Mouse (Mus musculus): ENCODE measurements around the gene Bub3.
A peak's percentile ranks its signal among the peaks of the same experiment; 100 is the strongest.

Bub3 gene

GRCm38 (mm10) chr7:131559986-131560696, at the start of gene Bub3:
Gene Bub3 (plus strand): TSS chr7:131560222.
- peak; percentile 83 for DNase-seq (ENCODE audit: low read depth)

DNA sequence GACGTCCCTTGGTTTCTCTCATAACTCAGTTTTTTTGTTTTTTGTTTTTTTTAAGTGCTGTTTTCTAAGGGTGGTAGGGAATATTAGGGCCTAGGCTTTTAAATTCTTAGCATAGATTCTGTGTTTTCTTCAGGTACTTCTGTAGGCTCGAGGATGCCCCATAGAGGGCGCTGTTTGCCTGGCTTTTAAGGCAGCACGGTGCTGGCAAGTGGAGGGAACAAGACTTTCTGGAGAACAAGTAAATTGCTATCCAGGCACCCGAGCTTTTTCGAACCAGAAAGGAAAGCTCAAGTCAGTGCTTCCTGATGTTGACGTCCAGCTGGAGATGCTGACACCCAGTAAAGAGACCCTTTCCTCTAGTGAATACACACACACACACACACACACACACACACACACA, 20.0 kb upstream of the Bub3 start:
- DNase-seq (ENCODE audit: low read depth) = peak; percentile 76

DNA sequence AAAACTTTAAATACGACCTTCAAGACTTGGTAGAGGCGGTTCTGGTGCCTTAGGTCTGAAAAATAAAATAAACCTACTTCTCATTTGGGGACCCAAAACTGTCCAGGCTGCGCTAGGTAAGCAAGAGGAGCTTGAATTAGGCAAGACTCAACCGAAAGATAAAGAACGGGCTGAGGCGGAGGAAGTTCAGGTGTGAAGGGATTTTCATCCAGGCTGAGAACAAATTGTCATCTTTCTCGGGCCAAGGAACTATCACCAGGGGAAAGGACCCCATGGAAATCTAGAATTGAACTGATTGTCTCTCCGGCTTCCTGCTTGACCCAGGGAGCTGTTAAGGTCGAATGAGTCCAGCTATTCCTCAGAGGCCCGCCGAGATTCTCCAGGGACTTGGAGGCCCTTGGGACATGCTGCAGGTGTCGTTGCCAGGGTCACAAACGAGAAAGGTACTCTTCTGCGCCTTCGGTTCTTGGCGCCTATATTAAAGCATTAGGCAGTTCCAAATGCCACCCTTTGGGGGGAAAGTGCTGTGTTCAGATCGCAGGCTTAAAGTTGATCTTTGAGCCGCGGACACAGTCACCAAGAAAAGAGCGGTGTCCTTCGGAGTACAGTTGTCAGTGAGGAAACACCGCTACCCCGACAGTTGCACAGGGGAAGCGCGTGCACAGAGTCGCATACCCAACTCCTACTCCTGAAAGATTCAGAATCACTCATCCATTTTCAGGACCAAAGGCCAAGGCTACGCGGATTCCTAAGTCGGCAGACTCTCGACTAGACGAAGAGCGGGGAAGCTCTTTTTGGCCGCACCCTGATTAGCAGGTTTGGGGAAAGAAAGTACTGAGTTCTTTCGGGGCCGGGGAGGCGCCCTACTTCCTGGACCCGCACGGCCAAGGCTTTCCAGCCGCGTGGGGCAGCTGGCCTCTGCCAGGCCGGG, 18.6 kb upstream of the Bub3 start:
- DNase-seq (ENCODE audit: low read depth) = no peak

- no peak for DNase-seq (ENCODE audit: low read depth)
Observed at GRCm38 (mm10) chr7:131542115-131542871, 17.7 kb upstream of the Bub3 start, which contains the start of gene Hmx3. Gene Hmx3 (plus strand): TSS chr7:131542867.

- no peak for DNase-seq (ENCODE audit: low read depth)
Observed at GRCm38 (mm10) chr7:131542872-131543622, 17.0 kb upstream of the Bub3 start.

GRCm38 (mm10) chr7:131543623-131544481, 16.2 kb upstream of the Bub3 start:
- no peak for DNase-seq (ENCODE audit: low read depth)

DNA sequence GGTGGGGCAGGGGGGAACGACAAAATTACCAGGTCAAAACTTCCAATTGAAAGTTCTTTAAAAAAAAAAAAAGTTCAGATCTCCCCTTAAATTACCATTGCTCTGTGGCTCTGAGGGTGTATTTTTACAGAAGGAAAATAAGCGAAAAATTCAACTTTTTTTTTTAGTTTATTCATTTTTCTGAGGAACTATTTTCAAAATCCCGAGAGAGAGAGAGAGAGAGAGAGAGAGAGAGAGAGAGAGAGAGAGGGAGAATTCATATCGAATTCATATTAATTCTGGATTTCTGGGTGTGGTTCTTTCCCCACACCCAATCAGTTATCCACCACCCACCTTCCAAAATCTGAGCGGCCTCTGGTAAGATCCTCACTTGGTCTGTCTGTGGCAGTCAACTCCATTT, 15.2 kb upstream of the Bub3 start:
- DNase-seq (ENCODE audit: low read depth) = no peak

GRCm38 (mm10) chr7:131545701-131546385, 14.2 kb upstream of the Bub3 start:
- DNase-seq (ENCODE audit: low read depth) = no peak

GRCm38 (mm10) chr7:131546423-131546822, 13.6 kb upstream of the Bub3 start:
- no peak for DNase-seq (ENCODE audit: low read depth)

GRCm38 (mm10) chr7:131547481-131547880, 12.5 kb upstream of the Bub3 start:
- DNase-seq (ENCODE audit: low read depth) = no peak

- DNase-seq (ENCODE audit: low read depth) = no peak
Observed at GRCm38 (mm10) chr7:131548473-131548872, 11.5 kb upstream of the Bub3 start, which contains the start of gene Hmx2. Gene Hmx2 (plus strand): TSS chr7:131548773.

DNA sequence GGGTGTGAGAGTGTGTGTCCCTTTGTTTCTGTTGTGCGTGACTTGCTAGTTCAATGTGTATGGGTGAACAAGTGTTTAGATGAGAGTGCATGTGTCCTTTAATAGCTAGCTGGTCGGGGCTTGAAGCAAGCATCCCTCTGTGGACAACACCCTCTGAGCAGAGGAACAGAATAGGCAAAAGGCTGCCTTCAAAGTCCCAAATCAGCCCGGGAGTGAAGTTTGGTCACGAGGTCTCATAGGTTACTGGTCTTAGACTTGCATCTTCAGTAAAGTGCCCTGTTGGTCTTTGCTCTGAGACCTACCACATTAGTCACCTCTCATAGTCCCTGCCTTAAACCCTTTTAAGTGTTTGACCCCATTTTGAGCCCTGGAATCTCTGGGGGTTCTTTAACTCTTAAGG, 8.6 kb upstream of the Bub3 start:
- DNase-seq (ENCODE audit: low read depth) = no peak

- DNase-seq (ENCODE audit: low read depth) = no peak
Observed at GRCm38 (mm10) chr7:131551931-131552741, 7.9 kb upstream of the Bub3 start.

GRCm38 (mm10) chr7:131552781-131553180, 7.2 kb upstream of the Bub3 start:
- no peak for DNase-seq (ENCODE audit: low read depth)

GRCm38 (mm10) chr7:131553771-131554175, 6.2 kb upstream of the Bub3 start:
- DNase-seq (ENCODE audit: low read depth) = no peak

DNA sequence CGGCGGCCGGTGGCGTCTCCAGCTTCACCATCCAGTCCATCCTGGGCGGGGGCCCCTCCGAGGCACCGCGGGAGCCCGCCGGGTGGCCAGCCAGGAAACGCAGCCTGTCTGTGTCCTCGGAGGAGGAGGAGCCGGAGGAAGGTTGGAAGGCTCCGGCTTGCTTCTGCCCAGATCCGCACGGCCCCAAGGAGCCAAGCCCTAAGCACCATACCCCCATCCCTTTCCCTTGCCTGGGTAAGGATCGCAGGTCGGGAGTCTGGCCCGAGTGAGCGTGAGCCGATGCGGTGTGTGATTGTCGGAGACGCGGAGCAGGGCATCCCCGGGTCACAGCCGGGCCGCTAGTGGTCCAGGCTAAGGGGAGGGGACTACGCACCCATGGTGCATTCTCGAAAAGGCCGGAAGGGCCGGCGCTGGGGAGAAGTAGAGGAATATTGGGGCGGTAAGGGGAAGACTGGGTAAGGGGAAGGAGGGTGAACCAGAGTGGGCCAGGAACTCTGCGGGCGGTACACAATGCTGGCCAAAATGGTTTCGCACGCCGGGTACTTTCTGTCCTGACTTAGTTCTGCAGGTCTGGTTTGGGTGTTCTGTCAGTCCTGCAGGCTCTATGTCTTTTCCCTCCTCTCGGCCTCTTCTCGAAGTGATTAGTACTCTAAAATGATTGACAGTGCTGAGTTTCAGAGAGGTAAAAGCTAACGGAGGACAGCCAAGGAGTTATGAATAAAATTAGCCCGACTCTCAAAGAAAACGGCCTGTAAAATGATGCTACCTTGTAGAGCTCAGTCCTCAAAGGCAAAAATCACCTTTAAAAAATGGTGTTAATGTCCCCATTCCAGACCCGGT, 5.5 kb upstream of the Bub3 start:
- no peak for DNase-seq (ENCODE audit: low read depth)

DNA sequence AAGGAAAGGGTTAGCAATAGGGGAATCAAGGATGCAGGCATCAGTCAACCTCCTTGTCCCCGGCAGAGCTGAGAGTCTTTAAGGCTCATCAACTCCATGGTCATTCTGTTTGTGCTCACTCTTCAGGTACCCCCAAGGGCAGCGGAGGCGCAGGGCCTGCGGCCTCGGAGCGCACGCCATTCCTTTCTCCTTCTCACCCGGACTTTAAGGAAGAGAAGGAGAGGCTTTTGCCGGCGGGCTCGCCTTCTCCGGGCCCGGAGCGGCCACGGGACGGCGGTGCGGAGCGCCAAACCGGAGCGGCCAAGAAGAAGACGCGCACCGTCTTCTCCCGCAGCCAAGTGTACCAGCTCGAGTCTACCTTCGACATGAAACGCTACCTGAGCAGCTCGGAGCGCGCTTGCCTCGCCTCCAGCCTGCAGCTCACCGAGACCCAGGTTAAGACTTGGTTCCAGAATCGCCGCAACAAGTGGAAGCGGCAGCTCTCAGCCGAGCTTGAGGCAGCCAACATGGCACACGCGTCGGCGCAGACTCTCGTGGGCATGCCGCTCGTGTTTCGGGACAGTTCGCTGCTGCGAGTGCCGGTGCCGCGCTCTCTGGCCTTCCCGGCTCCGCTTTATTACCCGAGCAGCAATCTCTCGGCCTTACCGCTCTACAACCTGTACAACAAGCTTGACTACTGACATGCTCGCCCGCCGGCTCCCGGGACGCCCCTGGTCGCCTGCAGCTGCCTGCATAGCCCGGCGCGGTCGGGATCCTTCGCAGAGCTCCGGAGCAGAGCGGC, 4.5 kb upstream of the Bub3 start:
- no peak for DNase-seq (ENCODE audit: low read depth)
